Mouse (Mus musculus) limb, embryonic 15.5 days (tissue): ENCODE data around the gene Chrnd. TPM values are rescaled to one million over a fixed set of nuclear protein-coding genes. Genes with fewer than 3 reads are reported as not detected.

Source experiments
- ATAC-seq: fragments of 200-750 bp; cut with Nextera tagmentation; 2 replicates; pipeline ENCODE4 v1.8.0; 2017; ENCODE audit warnings: low read depth, moderate TSS enrichment; ENCODE audit not compliant: insufficient number of reproducible peaks, low FRiP score, low TSS enrichment
- H3K27ac ChIP-seq: fragments of 300-500 bp; sonication (generic); 2 replicates; pipeline ENCODE4 v1.5.1; 2015; ENCODE audit warnings: moderate library complexity, mild to moderate bottlenecking, inconsistent platforms
- H3K27me3 ChIP-seq: fragments of 300-500 bp; sonication (generic); 2 replicates; pipeline ENCODE4 v1.6.1; 2015; ENCODE audit warnings: inconsistent platforms
- H3K36me3 ChIP-seq: fragments of 300-500 bp; sonication (generic); 2 replicates; pipeline ENCODE4 v1.6.1; 2015; ENCODE audit warnings: inconsistent platforms
- H3K4me1 ChIP-seq: fragments of 300-500 bp; sonication (generic); 2 replicates; pipeline ENCODE4 v1.6.1; 2015; ENCODE audit warnings: inconsistent platforms
- H3K4me2 ChIP-seq: fragments of 300-500 bp; sonication (generic); 2 replicates; pipeline ENCODE4 v1.6.1; 2015; ENCODE audit warnings: mild to moderate bottlenecking, inconsistent platforms
- H3K4me3 ChIP-seq: fragments of 300-500 bp; sonication (generic); 2 replicates; pipeline ENCODE4 v1.5.1; 2015; ENCODE audit warnings: mild to moderate bottlenecking, inconsistent platforms
- H3K9ac ChIP-seq: fragments of 300-500 bp; sonication (generic); 2 replicates; pipeline ENCODE4 v1.6.1; 2015; ENCODE audit warnings: inconsistent platforms
- H3K9me3 ChIP-seq: fragments of 300-500 bp; sonication (generic); 2 replicates; pipeline ENCODE4 v1.6.1; 2016; ENCODE audit warnings: inconsistent platforms
- WGBS: fragments of 180-500 bp; shearing (Covaris S2); methylation state at CpG from one replicate; pipeline ENCODE4 v1.1.7; 2015; 5-methylcytosine and 5-hydroxymethylcytosine counted together
- polyA plus RNA-seq: library from polyadenylated mRNA; unstranded; fragments of >200 nt; fragmentation: Nextera tagmentation; extraction: Ambion mirVana; gene quantifications from 2 replicates; pipeline ENCODE4 v1.2.1, GENCODE M21; 2015

The Chrnd gene
- polyA plus RNA-seq, 1 experiment from 2014 or later, result 5.0 TPM

- no peaks in the 10 kb centered on the region for H3K27me3 ChIP-seq
- 43% methylated on average over 1 of the region's 1 CpGs for WGBS
- H3K27ac ChIP-seq, result no peak overlapping the region
Measured at GRCm38 (mm10) chr1:87245430-87245829, 55.0 kb downstream of the Chrnd start.

GRCm38 (mm10) chr1:87245929-87246815 is 55.8 kb downstream of the Chrnd start:
- Histone ChIP-seq H3K4me2 (peak overlapping the region; percentile 33; the same call in 1 of the 2 replicates), H3K27ac (no peak overlapping the region), H3K4me3 (peak overlapping the region; percentile 1; the same call in 1 of the 2 replicates), H3K27me3 (no peaks in the 10 kb centered on the region), H3K36me3 (0 out of 2 replicates have a peak, but pooled peaks cover 2% of the 10 kb centered on the region), H3K9me3 (no peaks in the 10 kb centered on the region), H3K9ac (no peak overlapping the region), H3K4me1 (peaks cover 13% of the 10 kb centered on the region)
- ATAC-seq, result peak; percentile 56; the same call in 1 of the 2 replicates
- 26% methylated on average over 22 of the region's 22 CpGs for WGBS

More at GRCm38 (mm10) chr1:87245430-87245829, 55.0 kb downstream of the Chrnd start:
- Histone ChIP-seq H3K9ac (no peak overlapping the region), H3K4me2 (no peak overlapping the region), H3K36me3 (0 out of 2 replicates have a peak, but pooled peaks cover 2% of the 10 kb centered on the region), H3K9me3 (no peaks in the 10 kb centered on the region), H3K4me3 (no peak overlapping the region), H3K4me1 (peaks cover 13% of the 10 kb centered on the region)
- no peak for ATAC-seq

Other genes starting within 250 kb of the Chrnd start
- not detected in 2 replicates for gene Alppl2, start 100.7 kb upstream of the Chrnd start, polyA plus RNA-seq
- gene Alpi, start 89.0 kb upstream of the Chrnd start, polyA plus RNA-seq, result 0.10 TPM in 1 of 2 replicates, not detected in the other
- not detected in 2 replicates for gene Akp3, start 65.6 kb upstream of the Chrnd start, polyA plus RNA-seq
- 0.55 and 1.8 TPM in 2 replicates for gene Ecel1, start 34.1 kb upstream of the Chrnd start, polyA plus RNA-seq
- 0.12 and 0.19 TPM in 2 replicates for gene Prss56, start 7.3 kb upstream of the Chrnd start, polyA plus RNA-seq
- gene Chrng, start 14.1 kb downstream of the Chrnd start, polyA plus RNA-seq, result 14.3 and 38.1 TPM in 2 replicates
- gene Eif4e2, start 23.3 kb downstream of the Chrnd start, polyA plus RNA-seq, result 176 and 179 TPM in 2 replicates
- 3.0 and 3.4 TPM in 2 replicates for gene Efhd1, start 73.8 kb downstream of the Chrnd start, polyA plus RNA-seq
- 49.6 and 57.5 TPM in 2 replicates for gene Gigyf2, start 136.4 kb downstream of the Chrnd start, polyA plus RNA-seq
- gene Kcnj13, start 204.1 kb downstream of the Chrnd start, polyA plus RNA-seq, result 0.89 and 1.2 TPM in 2 replicates